Mouse (Mus musculus) midbrain, embryonic 14.5 days (tissue): ENCODE data around the gene Bend6. TPM values are rescaled to one million over a fixed set of nuclear protein-coding genes. Genes with fewer than 3 reads are reported as not detected.
A peak's percentile ranks its signal among the peaks of the same experiment; 100 is the strongest.

Experiments used
- ATAC-seq: fragments of 200-750 bp; cut with Nextera tagmentation; 2 replicates; pipeline ENCODE4 v1.8.0; 2017; ENCODE audit warnings: moderate number of reproducible peaks, moderate library complexity; ENCODE audit not compliant: low FRiP score, low TSS enrichment
- DNase-seq: peaks from one replicate; pipeline ENCODE4 v3.0.0-alpha.2; 2015
- H3K27ac ChIP-seq: fragments of 300-500 bp; sonication (generic); replicated peaks from 2 replicates; pipeline ENCODE4 v1.5.1; 2014; ENCODE audit warnings: mild to moderate bottlenecking, low read depth, low read length, moderate library complexity
- H3K27me3 ChIP-seq: fragments of 300-500 bp; sonication (generic); 2 replicates; pipeline ENCODE4 v1.6.1; 2014; ENCODE audit warnings: low read length, control low read depth, mixed read lengths; ENCODE audit not compliant: control insufficient read depth, insufficient read depth
- H3K36me3 ChIP-seq: fragments of 300-500 bp; sonication (generic); 2 replicates; pipeline ENCODE4 v1.6.1; 2014; ENCODE audit warnings: low read length, control low read depth; ENCODE audit not compliant: control insufficient read depth, insufficient read depth
- H3K4me1 ChIP-seq: fragments of 300-500 bp; sonication (generic); 2 replicates; pipeline ENCODE4 v1.6.1; 2014; ENCODE audit warnings: mild to moderate bottlenecking, antibody characterized with exemption, low read length, control low read depth; ENCODE audit not compliant: control insufficient read depth, insufficient read depth
- H3K4me2 ChIP-seq: fragments of 300-500 bp; sonication (generic); 2 replicates; pipeline ENCODE4 v1.6.1; 2014; ENCODE audit warnings: mild to moderate bottlenecking, low read length, moderate library complexity
- H3K4me3 ChIP-seq: fragments of 300-500 bp; sonication (generic); replicated peaks from 2 replicates; pipeline ENCODE4 v1.5.1; 2014; ENCODE audit warnings: low read depth, low read length
- H3K9ac ChIP-seq: fragments of 300-500 bp; sonication (generic); replicated peaks from 2 replicates; pipeline ENCODE4 v1.6.1; 2014; ENCODE audit warnings: mild to moderate bottlenecking, low read length, moderate library complexity
- H3K9me3 ChIP-seq: fragments of 300-500 bp; sonication (generic); 2 replicates; pipeline ENCODE4 v1.6.1; 2016; ENCODE audit warnings: low read length, control low read depth, mixed read lengths; ENCODE audit not compliant: control insufficient read depth
- WGBS: fragments of 180-500 bp; shearing (Covaris S2); extraction: QIAGEN DNeasy Blood & Tissue Kit; methylation state at CpG from one replicate; pipeline ENCODE4 v1.1.7; 2014; 5-methylcytosine and 5-hydroxymethylcytosine counted together
- polyA plus RNA-seq: library from polyadenylated mRNA; unstranded; fragments of >200 nt; fragmentation: Nextera tagmentation; extraction: Ambion mirVana; gene quantifications from 2 replicates; pipeline ENCODE4 v1.2.1, GENCODE M21; 2014

Bend6 gene
- polyA plus RNA-seq, 1 experiment from 2014 or later = 32.1 TPM

GRCm38 (mm10) chr1:33922975-33923374, 15.4 kb upstream of the Bend6 start:
- Histone ChIP-seq H3K36me3 (no peaks in the 10 kb centered on the region), H3K4me3 (no peak overlapping the region), H3K4me1 (no peaks in the 10 kb centered on the region), H3K27me3 (no peaks in the 10 kb centered on the region), H3K4me2 (no peak overlapping the region), H3K9me3 (no peaks in the 10 kb centered on the region), H3K9ac (no peak overlapping the region), H3K27ac (no peak overlapping the region)
- 73% methylated on average over 7 of the region's 7 CpGs for WGBS
- DNase-seq (no peak), ATAC-seq (no peak)

DNA sequence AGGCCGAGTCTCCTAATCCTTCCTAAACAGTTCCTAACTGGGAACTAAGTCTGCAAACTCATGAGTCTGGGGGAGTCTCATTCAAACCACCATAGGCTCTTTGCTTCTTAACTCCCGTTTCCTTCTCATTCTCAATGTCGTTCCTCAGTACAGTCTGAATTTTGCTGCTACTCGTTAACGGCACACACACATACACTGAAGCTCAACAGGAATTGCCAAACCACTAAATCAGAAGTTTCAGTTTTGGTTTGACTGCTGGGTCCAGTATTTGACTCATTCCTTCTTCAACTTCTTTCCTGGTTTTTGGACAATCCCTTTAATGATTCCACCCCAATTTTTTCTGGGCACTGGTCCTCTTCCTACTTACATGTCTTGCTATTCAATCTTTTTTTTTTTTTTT, 8.9 kb upstream of the Bend6 start:
- Histone ChIP-seq H3K4me1 (no peaks in the 10 kb centered on the region), H3K27ac (no peak overlapping the region), H3K4me3 (no peak overlapping the region), H3K9ac (no peak overlapping the region), H3K4me2 (no peak overlapping the region), H3K27me3 (no peaks in the 10 kb centered on the region), H3K36me3 (0 out of 2 replicates have a peak, but pooled peaks cover 4% of the 10 kb centered on the region), H3K9me3 (no peaks in the 10 kb centered on the region)
- no peak for DNase-seq
- 94% methylated on average over 5 of the region's 5 CpGs for WGBS
- no peak for ATAC-seq

GRCm38 (mm10) chr1:33911589-33911988, 4.0 kb upstream of the Bend6 start:
- Histone ChIP-seq H3K27ac (no peak overlapping the region), H3K9me3 (no peaks in the 10 kb centered on the region), H3K4me3 (no peak overlapping the region), H3K4me2 (no peak overlapping the region), H3K4me1 (peaks cover 11% of the 10 kb centered on the region), H3K9ac (no peak overlapping the region), H3K36me3 (0 out of 2 replicates have a peak, but pooled peaks cover 4% of the 10 kb centered on the region), H3K27me3 (peaks cover 8% of the 10 kb centered on the region; the same call in 1 of the 2 replicates)
- WGBS = 73% methylated on average over 8 of the region's 8 CpGs
- DNase-seq = no peak
- ATAC-seq = no peak

GRCm38 (mm10) chr1:33908191-33908962, 761 bp upstream of the Bend6 start, which contains the start of gene Dst:
TSS of gene Dst (plus strand) at chr1:33908225.
- H3K9me3 ChIP-seq = no peaks in the 10 kb centered on the region
- peak within 1 kb of the TSS; percentile 61 for H3K4me3 ChIP-seq
- peaks cover 11% of the 10 kb centered on the region for H3K4me1 ChIP-seq
- peaks cover 15% of the 10 kb centered on the region; the same call in 1 of the 2 replicates for H3K27me3 ChIP-seq
- no peaks in the 10 kb centered on the region for H3K36me3 ChIP-seq
- peak within 1 kb of the TSS; percentile 83 for H3K27ac ChIP-seq
- peak; percentile 11; the same call in 1 of the 2 replicates for ATAC-seq
- 5% methylated on average over 43 of the region's 44 CpGs for WGBS
- H3K9ac ChIP-seq = peak within 1 kb of the TSS; percentile 69
- no peak for DNase-seq
- peak within 1 kb of the TSS; percentile 60 for H3K4me2 ChIP-seq

GRCm38 (mm10) chr1:33906927-33907326, 689 bp downstream of the Bend6 start:
- Histone ChIP-seq H3K9ac (peak overlapping the region; percentile 69), H3K36me3 (no peaks in the 10 kb centered on the region), H3K9me3 (no peaks in the 10 kb centered on the region), H3K4me1 (peaks cover 11% of the 10 kb centered on the region), H3K27ac (peak overlapping the region; percentile 83; the same call in 1 of the 2 replicates), H3K4me2 (peak overlapping the region; percentile 60), H3K27me3 (peaks cover 15% of the 10 kb centered on the region; the same call in 1 of the 2 replicates), H3K4me3 (peak overlapping the region; percentile 61)
- under 1% methylated on average over 20 of the region's 20 CpGs for WGBS
- ATAC-seq (peak; percentile 39), DNase-seq (peak; percentile 78)

- Histone ChIP-seq H3K27me3 (peaks cover 15% of the 10 kb centered on the region; the same call in 1 of the 2 replicates), H3K4me2 (peak overlapping the region; percentile 60), H3K4me1 (peaks cover 11% of the 10 kb centered on the region), H3K9me3 (no peaks in the 10 kb centered on the region), H3K27ac (no peak overlapping the region), H3K9ac (no peak overlapping the region; the same call in 1 of the 2 replicates), H3K4me3 (peak overlapping the region; percentile 61; the same call in 1 of the 2 replicates), H3K36me3 (no peaks in the 10 kb centered on the region)
- ATAC-seq (no peak), DNase-seq (no peak)
- 44% methylated on average over 10 of the region's 10 CpGs for WGBS
These were observed 1.4 kb downstream of the Bend6 start for GRCm38 (mm10) chr1:33906216-33906615.

- ATAC-seq (no peak), DNase-seq (no peak)
- Histone ChIP-seq H3K4me1 (no peaks in the 10 kb centered on the region), H3K36me3 (no peaks in the 10 kb centered on the region), H3K4me2 (no peak overlapping the region), H3K9me3 (no peaks in the 10 kb centered on the region), H3K27me3 (peaks cover 7% of the 10 kb centered on the region; the same call in 1 of the 2 replicates), H3K27ac (no peak overlapping the region), H3K4me3 (no peak overlapping the region), H3K9ac (no peak overlapping the region)
- WGBS = 41% methylated on average over 9 of the region's 9 CpGs
These were observed 4.0 kb downstream of the Bend6 start for GRCm38 (mm10) chr1:33903587-33903986.

DNA sequence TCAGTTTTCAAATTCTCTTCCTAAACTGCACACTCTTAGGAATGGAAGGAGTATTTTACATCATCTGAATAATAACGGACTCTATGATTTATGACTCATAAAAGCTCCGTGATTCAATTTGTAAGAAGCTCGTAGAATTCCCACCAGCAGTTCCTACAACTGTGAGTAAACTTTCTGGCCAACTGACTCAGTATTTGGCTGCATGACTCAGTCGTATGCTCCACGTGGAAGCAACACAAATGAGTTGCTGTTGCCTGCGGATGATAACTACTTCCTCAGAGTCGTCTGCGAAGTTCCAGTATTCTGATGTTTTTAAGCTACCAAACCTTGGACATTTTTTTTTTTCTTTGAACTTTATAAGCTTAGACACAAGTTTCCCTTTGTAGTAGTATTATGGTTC, 7.4 kb downstream of the Bend6 start:
- DNase-seq (no peak), ATAC-seq (no peak)
- H3K27ac ChIP-seq = no peak overlapping the region
- no peaks in the 10 kb centered on the region for H3K27me3 ChIP-seq
- no peak overlapping the region for H3K9ac ChIP-seq
- no peaks in the 10 kb centered on the region for H3K36me3 ChIP-seq
- no peaks in the 10 kb centered on the region for H3K4me1 ChIP-seq
- H3K4me2 ChIP-seq = no peak overlapping the region
- 93% methylated on average over 8 of the region's 8 CpGs for WGBS
- no peaks in the 10 kb centered on the region for H3K9me3 ChIP-seq
- H3K4me3 ChIP-seq = no peak overlapping the region

GRCm38 (mm10) chr1:33898373-33898772, 9.2 kb downstream of the Bend6 start:
- Histone ChIP-seq H3K27me3 (no peaks in the 10 kb centered on the region), H3K4me3 (no peak overlapping the region), H3K36me3 (no peaks in the 10 kb centered on the region), H3K27ac (no peak overlapping the region), H3K9me3 (no peaks in the 10 kb centered on the region), H3K9ac (no peak overlapping the region), H3K4me2 (no peak overlapping the region), H3K4me1 (no peaks in the 10 kb centered on the region)
- WGBS = 90% methylated on average over 6 of the region's 6 CpGs
- no peak for ATAC-seq
- no peak for DNase-seq
